Mouse (Mus musculus) limb, embryonic 13.5 days (tissue): ENCODE results near the gene Ajap1. TPM values are rescaled to one million over a fixed set of nuclear protein-coding genes. Genes with fewer than 3 reads are reported as not detected.

Experiments used
- ATAC-seq: fragments of 200-750 bp; cut with Nextera tagmentation; 2 replicates; pipeline ENCODE4 v1.8.0; 2017; ENCODE audit warnings: low read depth, moderate number of reproducible peaks, moderate TSS enrichment; ENCODE audit not compliant: low FRiP score
- H3K27ac ChIP-seq: fragments of 300-500 bp; sonication (generic); 2 replicates; pipeline ENCODE4 v1.5.1; 2015; ENCODE audit warnings: inconsistent platforms, mild to moderate bottlenecking, moderate library complexity
- H3K27me3 ChIP-seq: fragments of 300-500 bp; sonication (generic); 2 replicates; pipeline ENCODE4 v1.6.1; 2015; ENCODE audit warnings: mild to moderate bottlenecking, inconsistent platforms
- H3K36me3 ChIP-seq: fragments of 300-500 bp; sonication (generic); 2 replicates; pipeline ENCODE4 v1.6.1; 2015; ENCODE audit warnings: inconsistent platforms, mild to moderate bottlenecking, moderate library complexity
- H3K4me1 ChIP-seq: fragments of 300-500 bp; sonication (generic); 2 replicates; pipeline ENCODE4 v1.6.1; 2015; ENCODE audit warnings: inconsistent platforms
- H3K4me2 ChIP-seq: fragments of 300-500 bp; sonication (generic); replicated peaks from 2 replicates; pipeline ENCODE4 v1.6.1; 2015; ENCODE audit warnings: inconsistent platforms, mild to moderate bottlenecking, moderate library complexity
- H3K4me3 ChIP-seq: fragments of 300-500 bp; sonication (generic); 2 replicates; pipeline ENCODE4 v1.5.1; 2015; ENCODE audit warnings: moderate library complexity, mild to moderate bottlenecking, inconsistent platforms
- H3K9ac ChIP-seq: fragments of 300-500 bp; sonication (generic); 2 replicates; pipeline ENCODE4 v1.6.1; 2015; ENCODE audit warnings: mild to moderate bottlenecking, inconsistent platforms
- H3K9me3 ChIP-seq: fragments of 300-500 bp; sonication (generic); 2 replicates; pipeline ENCODE4 v1.6.1; 2016; ENCODE audit warnings: inconsistent platforms
- WGBS: fragments of 180-500 bp; shearing (Covaris S2); methylation state at CpG from one replicate; pipeline ENCODE4 v1.1.7; 2015; 5-methylcytosine and 5-hydroxymethylcytosine counted together
- polyA plus RNA-seq: library from polyadenylated mRNA; unstranded; fragments of >200 nt; fragmentation: Nextera tagmentation; extraction: Ambion mirVana; gene quantifications from 2 replicates; pipeline ENCODE4 v1.2.1, GENCODE M21; 2015

Ajap1 gene
- polyA plus RNA-seq, 1 experiment from 2014 or later: 0.99 TPM

DNA sequence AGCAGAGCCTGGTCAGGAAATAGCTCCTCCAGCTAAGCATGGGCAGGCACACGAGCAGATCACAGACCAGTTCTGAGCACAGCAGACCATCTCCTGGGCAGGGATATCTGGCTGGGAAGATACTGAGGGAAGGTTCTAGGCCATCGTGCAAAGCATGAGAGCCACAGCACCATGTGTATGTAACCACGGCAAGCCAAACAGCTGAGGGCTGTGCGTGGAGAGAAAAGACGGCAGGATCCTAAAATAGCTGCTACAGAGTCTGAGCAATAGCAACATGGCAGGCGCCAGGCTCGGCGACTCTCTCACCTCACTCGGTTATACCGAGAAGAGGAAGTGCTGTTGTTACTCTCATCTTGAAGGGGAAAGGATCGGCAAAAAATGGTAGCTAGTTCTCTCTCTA, 42.7 kb downstream of the Ajap1 start:
- no peak for ATAC-seq
- 81% methylated on average over 11 of the region's 11 CpGs for WGBS

DNA sequence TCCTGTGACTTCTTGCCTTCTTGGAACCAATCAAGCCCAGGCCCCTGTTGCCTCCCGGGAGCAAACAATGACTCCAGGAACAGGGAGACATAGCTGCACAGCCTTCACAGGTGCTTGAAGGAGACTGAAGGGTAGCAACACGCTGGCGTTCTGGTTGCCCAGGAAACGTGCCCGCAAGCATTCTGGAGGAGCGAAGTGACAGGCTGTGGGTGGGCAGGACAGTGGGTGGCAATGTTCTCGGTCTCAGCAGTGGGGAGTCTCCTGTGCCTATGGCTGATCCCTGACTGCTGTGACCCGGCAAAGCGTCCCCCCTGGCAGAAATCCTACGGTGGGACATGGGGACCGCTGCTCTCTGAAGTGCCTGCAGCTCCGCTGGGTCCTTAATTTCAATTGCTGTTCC, 43.6 kb downstream of the Ajap1 start:
- Histone ChIP-seq H3K27me3 (no peaks in the 10 kb centered on the region), H3K27ac (no peak overlapping the region), H3K4me1 (peaks cover 10% of the 10 kb centered on the region), H3K9ac (no peak overlapping the region), H3K9me3 (no peaks in the 10 kb centered on the region), H3K4me3 (no peak overlapping the region), H3K4me2 (no peak overlapping the region), H3K36me3 (no peaks in the 10 kb centered on the region)
- WGBS: 74% methylated on average over 12 of the region's 12 CpGs
- no peak for ATAC-seq

More for the DNA sequence above, 42.7 kb downstream of the Ajap1 start:
- Histone ChIP-seq H3K9ac (no peak overlapping the region), H3K36me3 (no peaks in the 10 kb centered on the region), H3K4me2 (no peak overlapping the region), H3K4me1 (peaks cover 10% of the 10 kb centered on the region), H3K4me3 (no peak overlapping the region), H3K27me3 (no peaks in the 10 kb centered on the region), H3K27ac (no peak overlapping the region), H3K9me3 (no peaks in the 10 kb centered on the region)

DNA sequence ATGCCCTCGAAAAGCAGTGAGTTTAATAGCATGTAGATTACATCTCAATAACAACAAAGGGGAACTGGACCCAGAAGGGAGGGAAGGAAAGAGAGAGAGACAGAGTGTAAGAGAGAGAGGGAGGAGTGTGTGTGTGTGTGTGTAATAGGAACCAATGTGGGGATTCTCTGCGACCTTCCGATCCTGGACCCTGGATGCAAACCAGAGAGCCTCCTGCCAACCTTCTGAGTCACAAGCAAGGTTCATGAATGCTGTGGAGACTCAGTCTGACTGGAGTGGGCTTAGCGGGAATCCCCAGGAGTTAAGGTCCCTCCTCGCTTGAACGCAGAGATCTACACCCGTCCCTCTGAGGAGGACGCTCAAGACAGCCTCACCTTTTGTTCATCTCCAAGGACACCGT, 45.4 kb downstream of the Ajap1 start:
- H3K4me3 ChIP-seq: no peak overlapping the region
- H3K9ac ChIP-seq: no peak overlapping the region
- no peaks in the 10 kb centered on the region for H3K9me3 ChIP-seq
- H3K27me3 ChIP-seq: no peaks in the 10 kb centered on the region
- WGBS: 80% methylated on average over 9 of the region's 9 CpGs
- H3K36me3 ChIP-seq: no peaks in the 10 kb centered on the region
- no peak for ATAC-seq
- H3K4me2 ChIP-seq: no peak overlapping the region
- no peak overlapping the region for H3K27ac ChIP-seq
- peaks cover 10% of the 10 kb centered on the region for H3K4me1 ChIP-seq

DNA sequence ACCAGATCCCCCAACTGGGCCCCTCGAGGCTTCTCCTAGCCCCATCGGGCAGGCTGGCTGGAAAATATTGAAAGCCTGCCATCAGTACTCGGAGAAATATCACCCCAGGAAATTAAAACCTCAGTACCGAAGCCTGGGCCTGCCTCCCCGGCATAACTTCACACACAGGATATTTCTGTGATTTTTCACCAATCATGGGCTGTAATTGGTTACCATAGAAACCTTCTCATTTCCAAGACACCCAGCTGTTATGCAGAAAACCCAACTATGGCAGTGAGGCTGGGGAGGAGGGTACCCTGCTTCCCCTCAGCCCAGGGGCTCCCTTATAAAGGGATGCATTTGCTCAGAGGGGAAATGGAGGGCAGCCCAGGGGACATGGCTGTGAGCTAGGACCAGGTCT, 46.7 kb downstream of the Ajap1 start:
- Histone ChIP-seq H3K4me3 (no peak overlapping the region), H3K4me2 (no peak overlapping the region), H3K9ac (no peak overlapping the region), H3K9me3 (no peaks in the 10 kb centered on the region), H3K27ac (no peak overlapping the region), H3K36me3 (no peaks in the 10 kb centered on the region), H3K4me1 (peaks cover 10% of the 10 kb centered on the region), H3K27me3 (no peaks in the 10 kb centered on the region)
- 46% methylated on average over 5 of the region's 5 CpGs for WGBS
- no peak for ATAC-seq

DNA sequence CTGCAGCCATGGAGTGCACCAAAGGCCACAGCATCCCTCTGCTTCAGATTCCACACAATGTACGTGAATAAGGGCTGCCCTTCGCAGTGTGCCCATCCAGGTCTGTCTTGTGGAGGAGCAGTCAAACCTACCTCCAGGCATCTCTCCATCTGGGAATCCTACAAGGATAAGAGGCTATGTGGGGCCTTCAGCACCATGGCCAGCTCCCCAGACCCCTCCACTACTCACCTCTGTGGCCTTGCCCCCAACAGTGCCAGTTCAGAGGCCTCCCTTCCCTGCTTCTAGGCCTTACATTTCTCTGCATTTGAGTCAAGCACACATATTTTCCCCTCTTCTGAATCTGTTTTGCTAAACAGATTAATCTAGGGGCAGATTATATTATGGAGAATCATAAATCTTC, 52.6 kb downstream of the Ajap1 start:
- no peak overlapping the region for H3K4me2 ChIP-seq
- no peaks in the 10 kb centered on the region for H3K27me3 ChIP-seq
- no peak for ATAC-seq
- no peaks in the 10 kb centered on the region for H3K36me3 ChIP-seq
- no peak overlapping the region for H3K4me3 ChIP-seq
- H3K9ac ChIP-seq: no peak overlapping the region
- 79% methylated on average over 2 of the region's 2 CpGs for WGBS
- H3K27ac ChIP-seq: no peak overlapping the region
- peaks cover 9% of the 10 kb centered on the region for H3K9me3 ChIP-seq
- H3K4me1 ChIP-seq: no peaks in the 10 kb centered on the region

DNA sequence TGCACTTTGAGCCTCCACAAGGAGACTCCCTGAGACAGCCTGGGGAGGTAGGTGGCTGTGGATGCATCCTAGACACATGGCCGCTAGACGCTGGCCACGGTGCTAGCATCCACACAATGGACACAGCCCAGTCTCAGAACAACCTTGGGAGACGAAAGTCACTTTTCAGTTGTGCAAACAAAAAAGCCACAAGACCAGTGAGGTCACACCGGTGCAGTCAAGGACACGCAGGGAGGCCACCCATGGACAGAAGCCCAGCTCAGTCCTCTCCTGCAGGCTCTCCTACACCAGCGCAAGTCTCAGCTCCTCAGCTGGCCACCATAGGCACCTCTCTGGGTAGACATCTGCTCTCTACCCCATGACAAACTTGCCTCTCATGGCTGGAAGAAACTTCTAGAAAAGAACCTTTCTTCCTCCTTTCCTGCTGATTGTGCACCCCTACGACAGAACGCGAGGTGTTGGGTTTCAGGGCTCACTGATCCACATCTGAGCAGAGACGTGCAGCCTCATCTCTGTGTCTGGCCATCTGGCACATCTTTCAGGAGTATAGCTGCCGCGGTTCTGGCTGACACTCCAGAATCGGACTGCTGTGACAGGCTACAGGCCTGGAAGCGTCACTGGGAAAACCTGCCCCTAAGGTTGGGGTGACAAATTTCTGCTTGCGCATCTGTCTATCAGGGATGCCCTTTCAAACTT, 56.5 kb downstream of the Ajap1 start:
- Histone ChIP-seq H3K27ac (no peak overlapping the region), H3K36me3 (no peaks in the 10 kb centered on the region), H3K4me2 (no peak overlapping the region), H3K9ac (no peak overlapping the region), H3K9me3 (peaks cover 9% of the 10 kb centered on the region), H3K27me3 (no peaks in the 10 kb centered on the region), H3K4me3 (no peak overlapping the region), H3K4me1 (no peaks in the 10 kb centered on the region)
- ATAC-seq: no peak
- 76% methylated on average over 16 of the region's 16 CpGs for WGBS

DNA sequence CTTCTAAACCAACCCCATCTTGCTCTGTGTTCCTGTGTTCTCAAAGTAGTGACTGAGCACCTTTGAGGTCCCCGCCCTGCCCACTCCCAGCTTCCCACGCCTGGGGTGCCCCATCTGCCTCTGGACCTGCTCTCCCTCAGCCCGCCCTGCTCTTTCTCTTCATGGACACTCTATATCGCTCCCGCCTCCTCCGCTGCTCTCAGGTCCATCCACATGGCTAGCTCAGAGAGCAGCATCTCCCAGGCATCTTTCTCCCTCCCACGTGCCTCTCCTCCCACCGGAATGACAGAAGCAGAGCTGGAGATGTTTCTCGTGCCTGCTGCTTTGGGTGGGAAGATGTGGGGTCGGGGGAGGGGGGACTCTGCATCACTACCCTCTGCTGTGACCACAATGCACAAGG, 58.3 kb downstream of the Ajap1 start:
- no peak for ATAC-seq
- 0 out of 2 replicates have a peak, but pooled peaks cover 1% of the 10 kb centered on the region for H3K4me1 ChIP-seq
- no peak overlapping the region for H3K9ac ChIP-seq
- WGBS: 81% methylated on average over 10 of the region's 10 CpGs
- H3K27ac ChIP-seq: no peak overlapping the region
- H3K9me3 ChIP-seq: peaks cover 2% of the 10 kb centered on the region
- no peaks in the 10 kb centered on the region for H3K36me3 ChIP-seq
- no peaks in the 10 kb centered on the region for H3K27me3 ChIP-seq
- no peak overlapping the region for H3K4me2 ChIP-seq
- no peak overlapping the region for H3K4me3 ChIP-seq

DNA sequence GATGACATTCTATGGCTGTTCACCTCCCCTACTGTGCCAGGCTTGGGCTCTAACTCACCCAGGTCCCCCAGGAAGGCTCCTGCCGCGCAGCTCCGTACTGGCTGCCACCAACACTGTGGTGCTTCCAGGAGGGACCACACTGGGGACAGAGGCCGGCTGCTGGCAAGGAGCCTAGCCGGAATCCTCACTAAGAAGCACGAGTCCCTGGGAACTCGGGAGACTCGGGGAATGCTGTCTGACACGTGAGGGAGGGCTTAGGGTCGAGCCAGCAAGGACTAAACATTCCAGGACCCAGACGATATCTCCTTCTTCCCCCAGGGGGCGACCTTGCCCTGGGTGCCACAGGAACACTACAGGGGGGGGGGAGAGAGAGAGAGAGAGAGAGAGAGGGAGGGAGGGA, 64.7 kb downstream of the Ajap1 start:
- no peak overlapping the region for H3K4me3 ChIP-seq
- peaks cover 14% of the 10 kb centered on the region for H3K4me1 ChIP-seq
- peak overlapping the region; percentile 57 for H3K4me2 ChIP-seq
- H3K9me3 ChIP-seq: no peaks in the 10 kb centered on the region
- H3K9ac ChIP-seq: no peak overlapping the region
- H3K27me3 ChIP-seq: peaks cover 18% of the 10 kb centered on the region; the same call in 1 of the 2 replicates
- no peaks in the 10 kb centered on the region for H3K36me3 ChIP-seq
- WGBS: 7% methylated on average over 11 of the region's 12 CpGs
- no peak for ATAC-seq
- no peak overlapping the region for H3K27ac ChIP-seq

DNA sequence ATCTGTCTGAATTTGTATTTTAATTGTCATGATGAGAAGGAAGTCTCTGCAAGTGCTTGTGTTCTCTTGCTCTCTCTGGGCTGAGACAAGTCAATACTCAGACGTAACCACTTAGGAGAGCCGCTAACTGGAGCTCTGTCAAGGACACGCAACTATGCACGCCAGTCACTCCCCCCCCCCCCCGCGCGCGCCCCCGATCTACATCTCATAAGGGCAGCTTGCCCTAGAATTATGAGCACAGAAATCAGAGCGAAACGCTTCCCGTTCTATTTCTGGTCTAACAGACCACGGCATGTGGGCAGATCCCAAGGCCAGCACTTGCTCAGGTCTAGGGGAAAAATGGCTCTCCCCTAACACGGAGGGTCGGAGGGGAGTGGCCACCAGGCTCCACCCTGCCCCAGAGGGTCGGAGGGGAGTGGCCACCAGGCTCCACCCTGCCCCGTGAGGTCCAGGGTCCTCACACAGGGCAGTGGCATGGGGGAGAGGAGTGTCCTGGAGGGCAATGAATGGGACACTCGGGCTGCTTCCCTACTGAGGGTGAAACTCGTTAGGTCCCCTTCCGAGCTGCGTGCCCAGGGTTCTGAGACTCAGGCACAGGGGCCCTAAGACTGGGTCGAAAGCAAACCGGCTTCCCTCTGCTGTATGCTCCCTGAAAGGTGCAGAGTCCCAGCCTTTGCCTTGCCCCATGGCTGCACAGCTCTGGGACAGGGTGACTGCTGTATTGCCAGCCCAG, 65.3 kb downstream of the Ajap1 start:
- Histone ChIP-seq H3K4me2 (peak overlapping the region; percentile 57), H3K27me3 (peaks cover 18% of the 10 kb centered on the region; the same call in 1 of the 2 replicates), H3K9ac (no peak overlapping the region), H3K9me3 (no peaks in the 10 kb centered on the region), H3K4me1 (peaks cover 14% of the 10 kb centered on the region), H3K4me3 (peak overlapping the region; percentile 29), H3K36me3 (no peaks in the 10 kb centered on the region), H3K27ac (no peak overlapping the region)
- 3% methylated on average over 23 of the region's 23 CpGs for WGBS
- peak; percentile 24; the same call in 1 of the 2 replicates for ATAC-seq

DNA sequence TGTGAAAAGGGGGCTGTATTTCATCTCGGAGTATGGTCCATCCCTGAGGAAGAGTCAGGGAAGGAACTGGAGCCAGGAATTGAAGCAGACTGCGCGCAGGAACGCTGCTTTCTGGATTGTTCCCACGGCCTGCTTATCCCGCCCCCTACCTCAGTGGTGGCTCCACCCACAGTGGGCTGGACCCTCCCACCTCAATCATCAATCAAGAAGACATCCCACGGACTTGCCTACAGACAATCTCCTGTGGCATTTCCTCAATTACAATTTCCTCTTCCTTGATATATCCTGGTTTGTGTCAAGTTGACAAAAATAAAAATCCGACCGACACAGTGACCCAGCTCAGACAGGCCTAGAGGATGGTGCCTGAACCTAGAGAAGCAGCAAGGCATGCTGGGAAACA, 66.5 kb downstream of the Ajap1 start:
- H3K27me3 ChIP-seq: peaks cover 18% of the 10 kb centered on the region; the same call in 1 of the 2 replicates
- no peak overlapping the region for H3K4me2 ChIP-seq
- no peak overlapping the region for H3K4me3 ChIP-seq
- WGBS: 62% methylated on average over 9 of the region's 9 CpGs
- peaks cover 14% of the 10 kb centered on the region for H3K4me1 ChIP-seq
- H3K9me3 ChIP-seq: no peaks in the 10 kb centered on the region
- H3K9ac ChIP-seq: no peak overlapping the region
- H3K36me3 ChIP-seq: no peaks in the 10 kb centered on the region
- ATAC-seq: no peak
- no peak overlapping the region for H3K27ac ChIP-seq

DNA sequence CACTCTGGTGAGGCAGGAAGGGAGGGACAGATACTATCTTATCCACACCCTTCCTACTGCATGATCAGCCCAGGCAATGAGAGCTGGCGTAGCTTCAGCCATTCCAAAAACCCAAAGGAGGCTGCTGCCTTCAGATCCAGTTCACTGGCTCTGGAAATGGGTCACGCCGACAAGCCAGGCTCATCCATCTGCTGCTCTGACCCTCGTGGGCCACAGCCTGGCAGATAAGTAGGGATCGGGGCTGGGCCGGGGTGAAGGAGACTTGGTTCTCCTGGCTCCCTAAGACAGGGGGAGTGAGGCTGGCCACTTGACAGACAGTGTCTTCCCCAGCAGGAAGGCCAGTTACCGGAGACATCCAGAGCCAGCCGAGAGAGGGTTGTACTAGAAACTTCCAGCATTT, 84.2 kb downstream of the Ajap1 start:
- WGBS: 90% methylated on average over 8 of the region's 8 CpGs
- no peak overlapping the region for H3K9ac ChIP-seq
- H3K4me2 ChIP-seq: no peak overlapping the region
- H3K4me1 ChIP-seq: no peaks in the 10 kb centered on the region
- no peaks in the 10 kb centered on the region for H3K36me3 ChIP-seq
- no peak overlapping the region for H3K27ac ChIP-seq
- no peaks in the 10 kb centered on the region for H3K27me3 ChIP-seq
- H3K4me3 ChIP-seq: no peak overlapping the region
- no peak for ATAC-seq
- H3K9me3 ChIP-seq: no peaks in the 10 kb centered on the region

DNA sequence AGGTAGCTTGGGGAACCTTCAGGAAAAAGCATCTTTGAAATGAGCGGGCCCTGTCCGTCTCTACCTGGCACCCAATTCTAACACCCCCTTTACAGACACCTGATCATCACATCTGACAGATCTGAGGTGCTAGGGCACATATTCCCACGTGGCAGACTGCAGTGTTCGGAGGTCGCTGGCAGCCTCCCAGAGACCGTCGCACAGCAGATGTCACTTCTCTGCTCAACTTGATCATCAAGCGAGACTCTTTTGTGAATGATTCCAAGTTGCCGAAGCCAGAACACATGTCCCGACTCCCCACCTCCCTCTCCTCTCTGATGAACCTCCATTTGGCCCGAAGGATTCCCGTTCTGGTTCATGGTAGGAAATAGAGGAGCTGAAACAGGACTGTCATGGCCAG, 95.1 kb downstream of the Ajap1 start:
- no peaks in the 10 kb centered on the region for H3K36me3 ChIP-seq
- ATAC-seq: no peak
- 89% methylated on average over 12 of the region's 12 CpGs for WGBS
- H3K27me3 ChIP-seq: no peaks in the 10 kb centered on the region
- no peak overlapping the region for H3K27ac ChIP-seq
- H3K9ac ChIP-seq: no peak overlapping the region
- H3K4me3 ChIP-seq: no peak overlapping the region
- no peak overlapping the region for H3K4me2 ChIP-seq
- no peaks in the 10 kb centered on the region for H3K4me1 ChIP-seq
- peaks cover 7% of the 10 kb centered on the region; the same call in 1 of the 2 replicates for H3K9me3 ChIP-seq
